Mouse (Mus musculus): ENCODE measurements around the gene Txnrd1.

The Txnrd1 gene

DNA sequence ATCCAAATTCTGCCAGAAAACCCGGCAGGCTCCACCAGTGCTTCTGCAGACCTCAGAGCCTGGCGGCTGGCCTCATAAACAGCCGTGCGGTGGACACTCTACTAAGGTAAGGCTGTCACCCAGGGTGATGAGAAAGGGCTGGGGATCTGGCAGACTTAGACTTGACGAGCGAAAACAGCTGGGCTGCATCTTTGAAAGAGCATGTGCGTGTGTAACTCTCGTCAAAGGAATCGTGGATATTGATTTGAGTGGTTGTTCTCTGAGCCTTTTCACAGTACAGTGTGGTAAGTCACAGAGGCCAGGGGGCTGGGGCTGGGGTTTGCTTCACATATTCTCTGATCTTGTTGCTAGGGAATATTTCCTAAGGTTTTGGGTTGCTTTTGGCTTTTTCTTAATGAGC lies at the start of gene Txnrd1:
TSS of gene Txnrd1 (plus strand) at position 26 of the 400 bp plus-strand sequence.
- no peak for DNase-seq

DNA sequence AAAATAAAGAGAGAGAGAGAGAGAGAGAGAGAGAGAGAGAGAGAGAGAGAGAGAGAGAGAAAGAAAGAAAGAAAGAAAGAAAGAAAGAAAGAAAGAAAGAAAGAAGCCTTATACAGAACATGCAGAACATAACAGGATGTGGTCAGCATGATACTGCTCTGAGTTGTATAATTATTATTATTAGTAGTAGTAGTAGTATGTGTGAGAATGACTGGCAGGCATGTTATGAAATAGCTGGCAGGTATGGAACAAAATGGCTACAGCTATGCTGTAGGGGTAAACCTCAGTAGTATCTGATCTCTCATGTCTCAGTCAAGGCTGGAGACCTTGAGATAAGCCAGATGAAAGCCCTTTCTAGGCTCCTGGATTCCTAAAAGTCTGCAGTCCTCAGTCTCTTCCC lies 44.6 kb upstream of the Txnrd1 start:
- DNase-seq, result no peak

DNA sequence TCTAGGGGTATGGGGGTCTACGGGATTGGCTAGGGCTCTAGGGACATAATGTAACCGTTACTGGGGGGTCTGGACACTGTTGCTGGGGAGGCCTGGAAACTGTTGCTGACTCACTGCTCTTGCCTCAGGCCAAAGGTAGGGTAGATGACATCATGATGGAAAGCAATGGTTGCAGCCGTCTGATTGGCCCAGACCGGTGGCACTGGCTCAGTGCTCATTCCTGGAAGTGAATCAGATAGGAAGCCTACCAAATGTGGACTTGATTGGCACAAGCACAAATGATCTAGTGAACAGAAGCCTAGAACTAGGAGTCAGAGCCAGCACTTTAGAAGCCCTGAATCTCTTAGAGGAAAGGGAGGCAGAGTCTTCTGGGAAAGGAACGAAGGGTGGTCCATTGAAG lies 43.2 kb upstream of the Txnrd1 start:
- DNase-seq, result no peak

DNA sequence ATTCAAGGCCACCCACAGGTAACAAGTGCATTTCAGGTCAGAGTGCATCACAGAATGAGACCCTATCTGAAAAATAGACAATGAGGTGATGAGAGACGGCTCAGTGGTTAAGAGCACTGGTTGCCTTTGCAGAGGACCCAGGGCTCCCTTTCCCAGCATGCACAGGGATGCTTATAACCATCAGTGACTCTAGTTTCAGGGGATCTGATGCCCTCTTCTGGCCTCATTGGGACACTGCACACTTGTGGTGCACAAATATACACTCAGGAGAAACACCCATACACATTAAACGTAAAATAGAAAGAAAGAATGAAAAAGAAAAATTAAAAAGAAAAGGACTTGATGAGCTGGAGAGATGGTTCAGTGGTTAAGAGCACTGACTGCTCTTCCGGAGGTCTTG lies 42.0 kb upstream of the Txnrd1 start:
- no peak for DNase-seq

DNA sequence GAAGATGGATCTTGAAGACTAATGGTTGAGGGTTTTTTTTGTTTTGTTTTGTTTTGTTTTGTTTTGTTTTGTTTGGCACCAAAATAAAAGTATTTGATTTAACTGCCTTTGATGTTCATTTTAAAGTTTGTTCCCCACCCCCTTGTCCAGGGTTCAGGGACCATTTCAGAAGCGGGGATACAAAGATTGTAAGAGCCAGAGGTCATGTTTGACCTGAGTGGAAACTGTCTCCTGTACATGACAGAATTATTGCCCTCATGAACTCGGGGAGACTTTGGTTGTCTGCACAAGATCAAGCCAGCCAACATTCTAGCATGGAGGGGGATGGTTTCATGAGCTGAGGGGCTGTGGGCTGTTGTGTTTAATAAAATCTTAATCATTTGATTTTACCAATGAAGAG lies 41.4 kb upstream of the Txnrd1 start:
- DNase-seq, result no peak

DNA sequence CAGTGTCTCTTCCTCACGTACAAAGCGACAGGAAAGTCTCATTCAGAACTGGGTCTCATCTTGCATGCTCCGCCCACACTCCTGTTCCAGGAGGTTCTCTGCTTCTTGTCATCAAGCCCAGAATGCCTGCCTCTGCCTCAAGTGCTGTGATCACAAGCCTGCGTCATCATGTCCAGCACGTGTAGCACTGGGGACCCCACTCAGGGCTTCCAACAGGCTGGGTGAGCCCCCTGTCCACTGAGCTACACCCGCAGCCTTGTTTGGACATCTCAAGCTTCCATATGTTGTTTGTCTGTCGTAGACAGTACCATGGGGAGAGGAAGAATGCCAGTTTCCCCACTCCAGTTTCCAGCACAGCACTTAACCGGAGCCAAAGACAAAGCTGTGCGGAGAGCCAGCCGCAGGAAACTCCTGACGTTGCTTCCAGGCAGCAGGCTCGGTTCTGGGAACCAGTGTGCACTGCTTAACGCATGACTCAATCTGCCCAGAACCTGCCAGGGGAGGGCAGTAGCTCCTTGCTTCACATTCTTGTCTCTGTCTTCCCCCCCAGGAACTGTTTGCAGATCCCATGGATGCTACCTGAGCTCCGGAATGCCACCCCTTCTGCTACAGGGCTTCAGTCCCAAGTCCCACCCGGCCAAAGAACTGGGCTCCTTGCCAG lies 38.5 kb upstream of the Txnrd1 start:
- no peak for DNase-seq

DNA sequence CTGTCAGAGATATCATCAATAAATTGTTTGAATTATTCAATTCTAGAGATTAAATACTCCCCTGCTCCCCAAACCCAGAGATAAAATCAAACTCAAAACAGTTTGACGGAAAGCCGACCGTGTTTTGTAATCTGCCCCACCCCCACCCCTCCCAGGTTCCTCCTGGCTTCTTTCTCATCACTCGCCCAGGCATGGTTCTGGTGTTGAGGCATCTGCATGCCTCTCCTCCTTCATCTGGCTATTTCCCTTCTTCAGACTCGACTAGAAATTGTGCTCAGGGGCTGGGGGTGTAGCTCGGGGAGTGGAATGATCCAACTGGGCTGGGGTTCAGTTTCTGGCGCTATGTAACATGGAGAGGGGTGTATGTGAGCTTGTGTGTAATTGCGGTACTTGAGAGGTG lies 38.0 kb upstream of the Txnrd1 start:
- no peak for DNase-seq

DNA sequence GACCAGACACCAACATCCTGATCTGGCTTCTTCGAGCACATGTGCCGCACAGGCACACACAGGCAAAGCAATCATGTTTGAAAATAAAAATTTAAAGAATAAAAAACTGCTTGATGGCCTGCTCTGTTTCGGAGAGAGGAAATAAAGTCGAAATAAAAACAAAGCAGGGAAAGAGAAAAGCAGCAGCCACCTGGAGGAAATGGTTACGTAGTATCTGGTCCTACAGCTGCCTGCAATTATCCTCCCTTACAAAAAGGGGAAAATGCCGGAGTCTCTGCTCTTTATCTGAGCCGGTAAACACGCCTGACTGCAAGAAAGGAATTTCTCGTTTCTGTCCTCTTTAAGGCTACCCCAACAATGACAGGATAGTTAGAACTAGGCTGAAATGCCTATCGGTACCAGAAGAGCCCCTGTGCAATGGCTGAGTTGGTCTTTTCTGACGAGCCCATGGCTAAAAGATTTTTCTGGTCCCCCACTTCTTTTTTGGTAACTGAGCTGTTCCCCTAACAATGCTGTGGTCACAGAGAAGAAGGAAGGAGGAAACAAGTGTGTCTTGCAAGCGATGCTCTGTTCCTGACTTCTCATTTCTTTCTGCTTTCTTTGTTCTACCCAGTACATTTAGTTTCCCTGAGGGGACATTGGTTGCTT lies 37.2 kb upstream of the Txnrd1 start:
- no peak for DNase-seq

DNA sequence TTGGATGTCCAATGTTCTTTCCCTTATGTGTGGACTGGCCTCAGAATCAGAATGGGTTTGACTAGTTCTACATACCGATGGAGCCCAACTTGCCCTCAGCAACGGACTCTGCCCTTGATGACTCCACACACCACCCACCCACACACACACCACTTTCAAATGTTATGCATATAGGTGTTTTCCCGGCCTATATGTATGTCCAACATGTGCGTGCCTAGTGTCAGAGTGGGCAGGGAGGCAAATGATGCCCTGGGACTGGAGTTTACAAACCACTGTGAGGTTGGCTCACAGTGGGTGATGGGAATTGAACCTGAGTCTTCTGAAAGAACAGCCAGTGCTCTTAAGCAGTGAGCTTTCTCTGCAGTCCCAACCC lies 36.6 kb upstream of the Txnrd1 start:
- no peak for DNase-seq

DNA sequence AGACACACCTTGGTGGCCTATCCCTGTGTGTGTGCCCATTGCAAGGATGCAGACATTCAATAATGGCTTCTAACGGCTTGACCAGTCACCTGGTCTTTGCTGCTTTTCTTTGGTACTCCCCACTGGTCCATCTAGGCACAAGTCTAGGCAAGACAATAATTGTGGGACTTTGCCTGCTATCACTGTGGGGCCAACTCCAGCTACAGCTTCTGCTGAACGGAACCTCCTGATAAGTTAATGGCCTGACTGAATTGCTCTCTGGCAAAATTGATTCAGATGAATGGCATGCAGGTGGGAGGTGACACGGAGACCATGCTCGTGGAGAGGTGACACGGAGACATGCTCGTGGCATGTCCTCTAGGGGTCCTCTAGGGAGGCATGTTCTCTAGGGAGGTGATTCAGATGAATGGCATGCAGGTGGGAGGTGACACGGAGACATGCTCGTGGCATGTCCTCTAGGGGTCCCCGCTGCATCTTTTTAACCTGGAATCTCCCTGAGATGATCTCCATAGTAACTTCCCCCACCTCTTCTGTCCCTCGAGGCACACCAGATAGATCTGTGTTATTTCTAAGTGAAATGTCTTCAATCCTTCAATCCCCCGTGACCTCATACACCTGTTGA lies 35.3 kb upstream of the Txnrd1 start:
- no peak for DNase-seq

DNA sequence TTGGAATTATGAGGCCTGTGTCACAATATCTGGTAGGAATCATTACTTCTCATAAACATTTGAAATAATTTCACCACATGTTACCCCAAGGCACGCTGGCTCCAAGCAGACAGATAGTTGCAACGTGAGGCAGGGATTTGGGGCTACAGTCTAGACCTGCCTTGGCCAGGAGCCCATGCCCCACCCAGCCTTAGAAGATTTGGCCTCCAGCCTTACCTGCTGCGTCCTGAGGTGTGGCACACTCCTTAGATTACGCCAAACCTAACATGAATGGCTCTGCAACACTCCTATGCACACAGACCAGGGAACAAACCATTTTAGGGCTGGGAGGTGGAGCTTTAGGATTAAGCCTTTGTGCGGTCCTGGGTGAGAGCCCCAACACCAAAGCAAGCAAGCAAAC lies 33.7 kb upstream of the Txnrd1 start:
- no peak for DNase-seq

DNA sequence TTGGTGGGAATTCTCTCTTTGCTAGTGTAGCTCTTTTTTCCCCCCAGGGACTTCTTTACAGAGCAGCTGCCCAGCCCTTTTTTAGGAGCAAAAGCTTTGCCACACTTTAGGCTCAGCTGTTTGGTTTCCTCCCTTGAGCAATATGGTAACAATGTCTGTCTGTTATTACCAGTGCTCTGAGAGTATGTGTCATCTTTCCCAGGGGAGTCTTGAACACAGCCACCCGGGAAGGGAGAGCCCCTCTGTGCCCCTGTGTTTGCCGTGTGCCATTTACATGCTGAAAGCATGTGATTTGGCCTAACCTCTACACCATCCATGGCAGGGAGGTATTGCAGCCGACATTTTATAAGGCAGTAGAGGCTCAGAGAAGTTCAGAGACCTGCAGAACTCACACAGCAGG lies 29.4 kb upstream of the Txnrd1 start:
- DNase-seq, result no peak

DNA sequence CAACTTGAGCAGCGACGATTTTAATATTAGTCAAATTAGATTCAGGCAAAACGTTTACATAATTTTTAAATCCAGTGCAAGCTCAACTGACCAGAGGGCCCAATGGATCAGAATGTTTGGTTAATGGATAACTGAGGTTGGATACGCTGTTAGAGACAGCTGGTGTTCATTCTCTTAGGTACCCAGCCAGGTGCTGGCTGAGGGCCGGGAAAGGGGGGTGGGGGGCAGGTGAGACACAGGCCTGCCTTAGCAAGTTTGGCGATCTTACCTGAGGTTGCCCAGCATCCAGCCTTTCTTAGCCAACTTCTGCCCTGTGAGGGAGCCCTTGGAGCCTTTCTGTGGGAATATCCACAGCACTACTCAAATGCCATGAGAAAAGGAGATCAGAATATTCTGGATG lies 28.6 kb upstream of the Txnrd1 start:
- DNase-seq, result no peak

DNA sequence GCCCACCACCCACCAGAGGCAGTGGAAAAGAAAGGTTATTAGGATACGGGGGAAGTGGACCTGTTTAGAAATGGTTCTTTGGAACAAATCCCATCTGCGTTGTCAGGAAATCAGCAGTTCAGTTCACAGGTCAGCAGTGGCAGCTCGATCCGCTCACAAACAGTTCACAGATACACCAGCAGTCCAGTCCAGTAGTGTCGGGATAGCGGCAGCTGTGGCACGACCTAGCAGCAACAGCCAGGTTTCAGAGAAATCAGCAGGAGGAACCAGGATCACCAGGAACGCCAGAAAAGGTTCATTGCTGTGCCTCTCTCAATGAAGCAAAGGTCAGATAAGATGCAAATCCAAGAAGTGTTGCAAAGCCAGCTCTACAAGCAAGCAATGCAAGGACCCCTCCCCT lies 27.3 kb upstream of the Txnrd1 start:
- no peak for DNase-seq

DNA sequence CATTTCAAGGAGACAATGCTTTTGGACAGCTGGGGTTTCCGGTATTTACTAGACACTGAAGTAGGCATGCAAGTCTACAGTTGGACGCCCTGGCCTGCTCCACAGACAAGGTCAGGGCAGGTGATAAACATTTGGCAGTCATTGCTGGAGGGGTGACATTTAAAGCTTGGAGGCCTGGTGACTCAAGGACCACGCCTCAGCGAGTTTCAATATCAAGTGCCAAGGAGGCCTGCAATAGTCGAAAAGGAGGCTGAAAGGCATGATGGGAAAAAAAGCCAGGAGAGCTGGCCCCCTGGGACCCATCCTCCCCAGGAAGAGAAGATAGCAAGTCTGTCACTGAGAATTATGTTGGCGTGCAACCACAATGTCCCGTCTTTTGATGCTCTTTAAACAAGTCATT lies 26.5 kb upstream of the Txnrd1 start:
- no peak for DNase-seq

DNA sequence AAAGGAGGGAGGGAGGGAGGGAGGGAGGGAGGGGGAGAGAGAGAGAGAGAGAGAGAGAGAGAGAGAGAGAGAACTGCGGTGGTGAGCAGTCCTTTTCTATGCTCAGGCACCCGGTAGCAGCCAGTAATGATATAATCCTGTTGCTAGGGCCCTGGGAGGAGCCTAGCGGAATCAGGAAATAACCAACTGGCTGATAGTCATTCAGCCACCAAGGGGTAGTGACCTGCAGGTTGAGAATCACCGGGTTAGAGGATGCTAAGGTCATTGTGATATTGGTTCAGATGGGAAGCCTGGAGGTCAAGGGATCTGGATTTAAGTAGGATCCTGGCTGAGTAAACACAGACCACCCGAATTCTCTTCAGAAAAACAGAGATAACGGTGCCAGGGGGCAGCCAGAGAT lies 25.6 kb upstream of the Txnrd1 start:
- no peak for DNase-seq

DNA sequence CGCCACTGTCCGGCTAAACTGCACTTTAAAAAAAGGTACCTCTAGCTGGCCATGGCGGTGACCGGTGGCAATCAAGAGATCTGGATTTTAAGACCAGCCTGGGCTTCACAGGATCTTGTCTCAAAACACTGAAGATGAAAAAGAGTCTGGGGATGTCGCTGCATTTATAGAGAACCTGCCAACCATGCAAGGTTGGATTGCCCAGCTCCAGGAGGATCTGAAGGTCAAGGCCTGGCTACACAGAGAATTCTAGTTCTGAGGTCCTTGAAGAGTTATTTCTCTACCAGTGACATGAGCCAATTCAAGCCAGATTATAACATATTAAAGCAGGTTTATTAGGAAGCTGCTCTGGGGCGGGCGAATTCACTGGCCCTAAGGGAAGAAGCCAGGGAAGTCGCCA lies 24.9 kb upstream of the Txnrd1 start:
- DNase-seq, result no peak

DNA sequence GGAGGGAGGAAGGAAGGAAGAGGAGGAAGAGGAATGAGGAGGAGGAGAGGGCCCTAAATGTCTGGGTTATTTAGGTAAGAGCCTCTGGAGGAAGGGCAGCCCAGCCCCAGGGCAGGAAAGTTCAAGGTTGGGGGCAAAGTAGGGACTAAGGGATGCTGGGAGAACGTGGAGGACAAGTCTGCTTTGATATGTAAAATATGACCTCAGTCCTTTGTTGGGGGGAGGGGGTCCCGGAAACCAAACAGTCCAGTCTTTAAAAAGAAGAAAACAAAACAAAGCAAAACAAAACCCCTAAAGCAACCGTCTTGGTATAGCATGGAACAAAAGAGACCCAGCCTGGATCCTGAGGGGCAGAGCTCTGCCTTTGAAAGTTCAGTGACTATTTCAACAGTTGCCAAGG lies 24.4 kb upstream of the Txnrd1 start:
- no peak for DNase-seq

DNA sequence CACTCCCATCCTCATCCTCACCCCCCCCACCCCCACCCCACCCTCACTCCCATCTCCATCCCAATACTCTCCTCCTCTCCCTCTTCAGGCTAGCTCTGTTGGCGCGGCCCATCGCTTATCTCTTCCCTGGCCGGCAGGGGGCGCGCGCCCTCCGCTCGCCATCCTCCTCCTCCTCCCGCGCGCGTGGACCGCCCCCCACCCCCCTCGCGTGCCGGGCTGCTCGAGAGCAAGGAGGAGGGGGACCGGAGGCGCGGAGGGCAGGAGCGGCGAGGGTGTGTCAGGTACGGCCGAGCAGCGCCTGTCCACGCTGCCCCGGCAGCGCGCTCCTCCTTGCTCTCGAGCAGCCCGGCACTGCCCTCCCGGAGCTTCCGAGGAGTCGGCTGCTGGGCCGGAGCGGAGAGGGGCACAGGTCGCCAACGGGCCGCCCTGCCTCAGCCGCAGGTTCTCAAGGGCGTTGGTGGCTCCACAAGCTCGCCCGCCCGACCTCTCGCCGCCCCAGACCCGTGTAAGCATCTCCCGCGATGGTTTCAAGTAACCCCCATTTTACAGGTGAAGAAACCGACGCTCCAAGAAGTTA lies 21.8 kb upstream of the Txnrd1 start:
- peak; percentile 66 to 82 for DNase-seq

DNA sequence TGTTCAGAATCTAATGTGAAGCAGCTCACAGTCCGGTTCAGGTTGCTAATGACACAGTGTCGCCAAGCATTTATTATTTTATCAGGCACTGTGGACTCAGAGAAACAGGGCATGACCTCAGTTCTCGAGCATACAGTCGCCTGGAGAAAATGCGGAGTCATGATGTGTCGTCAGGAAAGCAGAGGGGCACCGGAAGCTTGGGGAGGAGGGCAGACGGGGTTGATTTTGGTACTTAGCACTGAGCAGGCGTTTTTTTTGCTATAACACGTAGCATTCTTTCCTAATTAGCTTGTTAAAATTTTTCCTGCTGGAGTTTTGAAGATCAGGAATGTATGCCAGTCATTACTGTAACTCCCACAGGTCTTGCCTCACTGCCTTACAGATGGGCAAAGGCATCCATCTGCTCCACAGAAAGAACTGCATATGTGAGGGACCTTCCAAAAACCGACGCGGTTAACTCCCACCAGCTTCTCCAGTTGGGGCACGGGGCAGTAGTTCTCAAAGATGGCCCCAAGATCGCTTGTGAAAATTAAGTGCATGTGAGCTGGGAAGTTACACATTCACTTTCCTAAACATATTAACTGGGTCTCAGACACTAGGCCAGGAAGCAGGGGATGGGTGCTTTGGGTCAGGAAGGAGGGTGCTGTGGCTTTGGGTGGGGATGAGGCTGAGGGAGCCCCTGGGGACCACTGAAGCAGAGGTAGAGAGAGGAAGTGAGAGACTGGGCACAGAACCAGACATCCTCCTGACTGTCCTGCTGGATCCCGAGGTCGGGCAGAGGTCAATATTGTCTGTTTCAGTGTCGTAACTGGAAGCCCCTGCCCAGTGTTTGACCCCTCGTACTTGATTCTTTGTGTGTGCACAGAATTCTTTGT lies 19.4 kb upstream of the Txnrd1 start:
- peak; percentile 62 to 72 for DNase-seq

DNA sequence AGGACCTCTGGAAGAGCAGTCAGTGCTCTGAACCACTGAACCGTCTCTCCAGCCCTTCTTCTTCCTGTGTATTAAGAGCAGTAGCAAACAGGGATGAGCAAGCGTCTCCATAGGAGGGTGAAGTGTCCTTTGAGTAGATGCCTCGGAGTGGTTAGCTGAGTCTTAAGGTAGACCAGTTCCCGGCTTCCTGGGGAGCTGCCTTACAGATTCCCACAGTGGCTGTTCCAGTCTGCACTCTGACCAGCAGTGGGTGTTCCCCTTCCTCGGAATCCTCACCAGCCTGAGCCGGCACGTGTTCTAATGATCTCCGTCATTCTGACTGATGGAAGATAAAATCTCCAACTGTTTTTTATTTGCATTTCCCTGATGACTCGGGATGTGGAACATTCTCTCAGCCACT lies 17.3 kb upstream of the Txnrd1 start:
- DNase-seq, result no peak

DNA sequence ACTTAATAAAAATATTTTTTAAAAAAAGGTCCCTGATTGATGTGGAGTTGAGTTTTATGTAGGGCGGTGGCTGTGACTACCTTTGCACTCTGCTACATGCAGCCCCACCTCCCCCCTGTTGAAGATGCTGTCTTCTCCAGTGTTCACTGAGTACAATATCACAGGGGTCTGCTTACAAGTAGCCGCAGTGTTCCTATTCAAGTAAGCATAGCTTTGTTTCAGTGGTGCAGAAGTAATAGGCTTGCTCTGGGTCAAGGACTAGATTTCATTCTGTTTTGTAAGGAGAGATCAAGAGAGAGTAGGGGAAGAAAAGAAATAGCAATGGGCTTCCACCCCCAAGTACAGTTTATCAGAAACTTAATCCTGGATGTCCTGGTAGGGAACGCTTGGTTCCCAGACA lies 16.2 kb upstream of the Txnrd1 start:
- DNase-seq, result no peak

DNA sequence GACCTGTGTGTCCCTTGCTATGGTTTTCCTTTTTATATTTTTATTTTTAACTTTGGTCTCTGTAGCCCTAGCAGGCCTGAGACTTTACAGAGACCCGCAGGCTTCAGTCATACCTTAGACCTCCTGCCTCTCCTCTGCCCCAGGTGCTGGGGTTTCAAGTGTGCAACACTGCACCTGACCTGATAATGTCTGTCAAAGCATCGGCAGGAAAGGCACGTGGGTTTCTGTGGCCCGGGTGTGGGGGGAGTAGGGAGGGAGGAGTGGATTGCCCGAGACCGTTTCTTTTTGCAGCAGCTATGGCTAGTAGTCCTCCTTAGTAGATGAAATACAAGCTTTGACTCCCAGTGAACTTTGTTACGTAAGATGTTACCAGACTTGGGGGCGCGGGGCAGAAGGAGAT lies 15.8 kb upstream of the Txnrd1 start:
- DNase-seq, result peak in 1 of 2 experiments; percentile 18

Measured in spleen, adult 18-20 months (tissue).